Mouse (Mus musculus): Measurements from ENCODE around the gene Bub1b. TPM values are rescaled to one million over a fixed set of nuclear protein-coding genes. Genes with fewer than 3 reads are reported as not detected.

The Bub1b gene
- total RNA-seq (2021), result 1 to 10 TPM; 1.3 to 2.5 TPM
- long read RNA-seq, experiment 1, partial matches to known transcripts, result 0 of 2 reads
- long read RNA-seq, experiment 1, other reads (novel, unspliced or antisense), result 2 of 2 reads
- long read RNA-seq, experiment 2, partial matches to known transcripts, result 0 of 1 reads
- long read RNA-seq, experiment 2, other reads (novel, unspliced or antisense), result 0 of 1 reads

GRCm38 (mm10) chr2:118597673-118598568 lies at the start of gene Bub1b:
Gene Bub1b, plus strand, starts transcription at chr2:118598211.
- DNase-seq (ENCODE audit: low spot score in 2 of 2), result peak; percentile 76 to 81

GRCm38 (mm10) chr2:118548421-118549221 lies 49.4 kb upstream of the Bub1b start:
- no peak for DNase-seq (ENCODE audit: low spot score in 2 of 2)

GRCm38 (mm10) chr2:118549507-118550473 lies 48.2 kb upstream of the Bub1b start, which contains the start of gene Bmf:
Gene Bmf, minus strand, starts transcription at chr2:118549687.
- peak; percentile 96 to 97 for DNase-seq (ENCODE audit: low spot score in 2 of 2)

GRCm38 (mm10) chr2:118551606-118552005 lies 46.4 kb upstream of the Bub1b start:
- no peak for DNase-seq (ENCODE audit: low spot score in 2 of 2)

- peak in 1 of 2 experiments; percentile 27 for DNase-seq (ENCODE audit: low spot score in 2 of 2)
Observed at GRCm38 (mm10) chr2:118554356-118554990, 43.5 kb upstream of the Bub1b start.

GRCm38 (mm10) chr2:118558426-118558825 lies 39.6 kb upstream of the Bub1b start:
- no peak for DNase-seq (ENCODE audit: low spot score in 2 of 2)

- no peak for DNase-seq (ENCODE audit: low spot score in 2 of 2)
Observed at GRCm38 (mm10) chr2:118562015-118562414, 36.0 kb upstream of the Bub1b start.

GRCm38 (mm10) chr2:118562431-118562830 lies 35.6 kb upstream of the Bub1b start:
- DNase-seq (ENCODE audit: low spot score in 2 of 2), result no peak

- no peak for DNase-seq (ENCODE audit: low spot score in 2 of 2)
Observed at GRCm38 (mm10) chr2:118567179-118567578, 30.8 kb upstream of the Bub1b start.

GRCm38 (mm10) chr2:118570939-118571338 lies 27.1 kb upstream of the Bub1b start:
- DNase-seq (ENCODE audit: low spot score in 2 of 2), result peak in 1 of 2 experiments; percentile 35

GRCm38 (mm10) chr2:118572183-118572836 lies 25.7 kb upstream of the Bub1b start:
- DNase-seq (ENCODE audit: low spot score in 2 of 2), result no peak

- DNase-seq (ENCODE audit: low spot score in 2 of 2), result no peak
Observed at GRCm38 (mm10) chr2:118573135-118573534, 24.9 kb upstream of the Bub1b start.

- no peak for DNase-seq (ENCODE audit: low spot score in 2 of 2)
Observed at GRCm38 (mm10) chr2:118586013-118586412, 12.0 kb upstream of the Bub1b start.

GRCm38 (mm10) chr2:118587686-118588085 lies 10.3 kb upstream of the Bub1b start:
- no peak for DNase-seq (ENCODE audit: low spot score in 2 of 2)

- DNase-seq (ENCODE audit: low spot score in 2 of 2), result no peak
Observed at GRCm38 (mm10) chr2:118591083-118591482, 6.9 kb upstream of the Bub1b start.

GRCm38 (mm10) chr2:118599087-118599486 lies 1.1 kb downstream of the Bub1b start:
- no peak for DNase-seq (ENCODE audit: low spot score in 2 of 2)

- no peak for DNase-seq (ENCODE audit: low spot score in 2 of 2)
Observed at GRCm38 (mm10) chr2:118601599-118602263, 3.7 kb downstream of the Bub1b start.

GRCm38 (mm10) chr2:118604091-118604490 lies 6.1 kb downstream of the Bub1b start:
- DNase-seq (ENCODE audit: low spot score in 2 of 2), result no peak

GRCm38 (mm10) chr2:118606032-118606431 lies 8.0 kb downstream of the Bub1b start:
- DNase-seq (ENCODE audit: low spot score in 2 of 2), result peak; percentile 38 to 51
